Mouse (Mus musculus): ENCODE measurements at regions not wholly inside any gene's neighbourhood (a gene's known extent, or its start where the extent isn't known, plus 50 kb on each side); places are given as distances from the start of the nearest gene placed in this dataset.

GRCm38 (mm10) chr3:63638572-63638971 is 154.9 kb upstream of the Gm34302 start:
- 32% methylated on average over 2 of the region's 2 CpGs for WGBS
- H3K4me2 ChIP-seq, result no peak overlapping the region
- H3K4me3 ChIP-seq, result no peak overlapping the region
- H3K27ac ChIP-seq, result no peak overlapping the region
- no peaks in the 10 kb centered on the region for H3K4me1 ChIP-seq
- H3K9ac ChIP-seq, result no peak overlapping the region
- H3K9me3 ChIP-seq, result no peaks in the 10 kb centered on the region
- H3K36me3 ChIP-seq (replicated peaks), result no peaks in the 10 kb centered on the region
- H3K27me3 ChIP-seq (replicated peaks), result no peaks in the 10 kb centered on the region
- ATAC-seq (replicated peaks), result no peak

DNA sequence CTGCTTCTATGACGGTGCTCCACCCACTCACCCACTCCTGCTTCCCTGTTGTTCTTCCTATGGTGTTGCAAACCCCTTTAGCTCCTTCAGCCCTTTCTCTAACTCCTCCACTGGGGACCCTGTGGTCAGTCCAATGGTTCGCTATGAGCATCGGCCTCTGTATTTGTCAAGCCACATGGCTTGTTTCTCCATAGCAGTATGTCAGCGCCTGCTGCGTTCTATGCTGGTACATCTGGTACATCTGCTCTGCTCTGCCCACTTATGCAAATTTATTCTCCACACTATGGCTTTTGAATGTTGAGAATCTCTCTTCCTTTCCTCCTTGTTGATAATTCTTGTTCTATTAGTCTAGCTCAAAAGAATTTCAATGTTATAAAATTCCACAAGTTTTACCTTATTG is 154.2 kb upstream of the Gm34302 start:
- ATAC-seq (replicated peaks), result no peak
- Histone ChIP-seq H3K4me1 (no peaks in the 10 kb centered on the region), H3K4me2 (no peak overlapping the region), H3K9me3 (no peaks in the 10 kb centered on the region), H3K9ac (no peak overlapping the region), H3K27ac (no peak overlapping the region), H3K4me3 (no peak overlapping the region), H3K36me3 (replicated peaks) (no peaks in the 10 kb centered on the region), H3K27me3 (replicated peaks) (no peaks in the 10 kb centered on the region)
- WGBS, result 68% methylated on average over 5 of the region's 5 CpGs

- 77% methylated on average over 5 of the region's 5 CpGs for WGBS
- no peak overlapping the region for H3K4me3 ChIP-seq
Observed at GRCm38 (mm10) chr3:63627724-63628123, 144.0 kb upstream of the Gm34302 start.

GRCm38 (mm10) chr3:63616127-63616526 is 132.4 kb upstream of the Gm34302 start:
- Histone ChIP-seq H3K36me3 (replicated peaks) (no peaks in the 10 kb centered on the region), H3K9me3 (no peaks in the 10 kb centered on the region), H3K27ac (no peak overlapping the region), H3K4me3 (no peak overlapping the region), H3K9ac (no peak overlapping the region), H3K4me2 (no peak overlapping the region), H3K4me1 (peaks cover 13% of the 10 kb centered on the region), H3K27me3 (replicated peaks) (no peaks in the 10 kb centered on the region)
- 24% methylated on average over 5 of the region's 5 CpGs for WGBS
- ATAC-seq (replicated peaks), result peak; percentile 55; the same call in 1 of the 2 replicates

More at GRCm38 (mm10) chr3:63627724-63628123, 144.0 kb upstream of the Gm34302 start:
- no peaks in the 10 kb centered on the region for H3K9me3 ChIP-seq
- peaks cover 4% of the 10 kb centered on the region; the same call in 1 of the 2 replicates for H3K4me1 ChIP-seq
- H3K36me3 ChIP-seq (replicated peaks), result no peaks in the 10 kb centered on the region
- 0 out of 2 replicates have a peak, but pooled peaks have one; percentile 60 for ATAC-seq (replicated peaks)
- no peak overlapping the region for H3K4me2 ChIP-seq
- H3K9ac ChIP-seq, result no peak overlapping the region
- no peak overlapping the region for H3K27ac ChIP-seq
- H3K27me3 ChIP-seq (replicated peaks), result no peaks in the 10 kb centered on the region

DNA sequence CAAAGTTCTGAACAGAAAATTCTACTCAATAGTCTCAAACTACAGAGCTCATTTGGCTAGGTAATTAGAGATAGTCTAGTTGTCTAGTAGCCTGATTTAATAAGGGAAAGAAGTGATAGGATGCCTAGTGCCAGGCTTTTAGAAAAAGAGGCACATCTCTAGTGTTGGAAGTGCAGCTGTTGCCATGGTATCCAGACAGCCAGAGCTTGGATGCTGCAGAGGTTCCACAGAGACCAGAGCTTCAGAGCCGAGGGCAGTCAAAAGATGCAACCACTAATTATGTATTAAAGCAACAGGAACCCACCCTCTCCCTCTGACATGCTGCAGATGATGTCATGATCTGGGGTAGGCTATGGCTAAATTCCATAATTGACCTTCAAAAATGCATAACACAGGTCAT is 130.0 kb upstream of the Gm34302 start:
- Histone ChIP-seq H3K27ac (peak overlapping the region; percentile 60; the same call in 1 of the 2 replicates), H3K4me2 (no peak overlapping the region), H3K9me3 (no peaks in the 10 kb centered on the region), H3K36me3 (replicated peaks) (no peaks in the 10 kb centered on the region), H3K27me3 (replicated peaks) (no peaks in the 10 kb centered on the region), H3K4me1 (peaks cover 17% of the 10 kb centered on the region), H3K4me3 (no peak overlapping the region), H3K9ac (no peak overlapping the region)
- 6% methylated on average over 1 of the region's 1 CpGs for WGBS
- peak; percentile 90 for ATAC-seq (replicated peaks)

GRCm38 (mm10) chr3:63612767-63613363 is 129.2 kb upstream of the Gm34302 start:
- Histone ChIP-seq H3K4me1 (peaks cover 17% of the 10 kb centered on the region), H3K27me3 (replicated peaks) (no peaks in the 10 kb centered on the region), H3K9me3 (no peaks in the 10 kb centered on the region), H3K36me3 (replicated peaks) (no peaks in the 10 kb centered on the region), H3K4me2 (no peak overlapping the region), H3K27ac (no peak overlapping the region), H3K4me3 (no peak overlapping the region), H3K9ac (no peak overlapping the region)
- ATAC-seq (replicated peaks), result no peak
- WGBS, result 78% methylated on average over 3 of the region's 3 CpGs

- H3K4me2 ChIP-seq, result no peak overlapping the region
- H3K9me3 ChIP-seq, result no peaks in the 10 kb centered on the region
- H3K9ac ChIP-seq, result no peak overlapping the region
- no peaks in the 10 kb centered on the region for H3K36me3 ChIP-seq (replicated peaks)
- peaks cover 14% of the 10 kb centered on the region; the same call in 1 of the 2 replicates for H3K4me1 ChIP-seq
- no peak overlapping the region for H3K4me3 ChIP-seq
- H3K27ac ChIP-seq, result 0 out of 2 replicates have a peak overlapping the region, but pooled peaks have one; percentile 50
- H3K27me3 ChIP-seq (replicated peaks), result no peaks in the 10 kb centered on the region
- peak; percentile 62 for ATAC-seq (replicated peaks)
- WGBS, result 28% methylated on average over 5 of the region's 5 CpGs
Observed at GRCm38 (mm10) chr3:63610113-63610919, 126.6 kb upstream of the Gm34302 start.

DNA sequence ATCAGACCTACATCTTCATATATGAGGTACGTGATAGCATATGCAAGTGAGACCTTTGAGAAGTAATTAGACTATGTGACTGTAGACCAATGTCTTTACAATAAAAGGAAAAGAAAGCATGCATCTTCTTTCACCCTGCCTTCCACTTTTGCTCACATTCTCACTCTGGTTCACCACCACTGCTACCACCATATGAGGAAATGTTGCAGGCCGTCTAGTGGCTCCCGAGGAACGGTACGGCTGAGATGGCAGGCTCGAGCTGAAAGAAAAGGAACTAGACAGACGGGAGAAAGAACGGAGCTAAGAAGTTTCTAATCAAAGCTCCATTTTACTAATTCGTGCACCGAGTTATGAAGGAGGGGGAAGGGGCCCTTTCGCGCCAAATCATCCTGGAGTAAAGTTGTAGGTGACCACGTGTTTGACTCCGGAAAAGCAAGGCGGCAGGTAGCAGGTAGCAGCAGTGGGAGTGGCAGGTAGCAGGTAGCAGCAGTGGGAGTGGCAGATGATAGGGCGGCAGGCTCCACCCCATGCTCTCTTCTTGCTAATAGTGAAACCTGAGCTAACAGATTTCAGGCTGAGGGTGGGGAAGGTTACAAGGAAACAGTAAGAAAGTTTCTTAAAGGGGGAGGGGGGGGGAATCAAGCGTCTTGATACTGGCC is 125.9 kb upstream of the Gm34302 start:
- ATAC-seq (replicated peaks), result peak; percentile 13; the same call in 1 of the 2 replicates
- H3K27ac ChIP-seq, result no peak overlapping the region
- no peak overlapping the region for H3K4me3 ChIP-seq
- H3K27me3 ChIP-seq (replicated peaks), result no peaks in the 10 kb centered on the region
- no peak overlapping the region; the same call in 1 of the 2 replicates for H3K4me2 ChIP-seq
- H3K9me3 ChIP-seq, result no peaks in the 10 kb centered on the region
- peaks cover 14% of the 10 kb centered on the region; the same call in 1 of the 2 replicates for H3K4me1 ChIP-seq
- 28% methylated on average over 17 of the region's 17 CpGs for WGBS
- H3K36me3 ChIP-seq (replicated peaks), result no peaks in the 10 kb centered on the region
- H3K9ac ChIP-seq, result no peak overlapping the region

DNA sequence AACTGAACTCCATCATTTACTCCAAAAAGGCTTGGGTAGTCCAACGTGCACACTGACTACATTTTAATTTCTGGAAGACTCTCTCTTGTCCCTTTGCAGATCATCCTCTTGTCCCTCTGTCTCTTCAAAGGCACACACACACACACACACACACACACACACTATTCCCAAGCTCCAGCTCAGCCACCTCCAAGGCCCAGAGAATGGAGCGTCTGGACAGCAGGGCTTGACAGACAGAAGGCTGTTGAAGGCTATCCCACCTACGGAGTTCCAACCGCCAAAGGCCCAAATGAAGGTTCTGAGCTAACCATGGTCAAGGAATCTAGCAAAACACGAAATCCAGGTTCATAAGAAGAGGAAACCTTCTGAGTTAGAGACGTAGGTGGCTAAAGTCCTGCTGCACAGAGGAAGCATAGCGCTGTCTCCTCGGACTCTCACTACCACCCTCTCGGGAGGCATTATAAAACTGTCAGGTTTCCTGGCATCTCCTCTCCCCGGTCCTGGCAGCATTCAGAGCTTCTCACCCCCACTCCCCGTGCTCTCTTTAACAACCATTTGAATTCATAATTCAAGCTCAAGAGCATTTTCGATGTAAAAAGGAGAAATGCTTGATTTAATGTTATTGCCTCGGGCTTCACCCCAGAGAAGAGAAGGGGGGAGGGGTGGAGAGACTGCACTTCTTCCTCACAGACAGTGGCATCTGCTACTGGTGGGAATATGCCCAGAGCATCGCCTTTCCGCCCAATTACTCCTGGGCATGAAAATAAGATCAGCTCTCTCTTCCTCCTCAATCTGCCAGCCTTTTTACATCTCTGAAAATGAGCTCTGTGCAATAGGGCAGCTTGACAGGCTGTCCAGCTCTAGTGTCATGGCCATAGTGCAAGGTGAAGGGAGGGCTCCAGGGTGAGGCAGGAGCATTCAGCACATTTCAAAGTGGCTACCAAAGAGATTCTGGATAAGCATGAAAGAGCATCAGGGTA is 99.3 kb upstream of the Gm34302 start:
- 68% methylated on average over 15 of the region's 15 CpGs for WGBS
- Histone ChIP-seq H3K27ac (no peak overlapping the region), H3K4me2 (no peak overlapping the region), H3K4me1 (peaks cover 10% of the 10 kb centered on the region; the same call in 1 of the 2 replicates), H3K9ac (no peak overlapping the region), H3K9me3 (no peaks in the 10 kb centered on the region), H3K36me3 (replicated peaks) (no peaks in the 10 kb centered on the region), H3K27me3 (replicated peaks) (no peaks in the 10 kb centered on the region), H3K4me3 (no peak overlapping the region)
- peak; percentile 41; the same call in 1 of the 2 replicates for ATAC-seq (replicated peaks)

GRCm38 (mm10) chr3:63582180-63582579 is 98.5 kb upstream of the Gm34302 start:
- Histone ChIP-seq H3K9ac (no peak overlapping the region), H3K27me3 (replicated peaks) (no peaks in the 10 kb centered on the region), H3K4me2 (no peak overlapping the region), H3K4me1 (peaks cover 10% of the 10 kb centered on the region; the same call in 1 of the 2 replicates), H3K4me3 (no peak overlapping the region), H3K36me3 (replicated peaks) (no peaks in the 10 kb centered on the region), H3K27ac (no peak overlapping the region), H3K9me3 (no peaks in the 10 kb centered on the region)
- ATAC-seq (replicated peaks), result no peak
- WGBS, result 71% methylated on average over 6 of the region's 6 CpGs

- Histone ChIP-seq H3K27ac (no peak overlapping the region), H3K4me2 (no peak overlapping the region), H3K9me3 (no peaks in the 10 kb centered on the region), H3K27me3 (replicated peaks) (no peaks in the 10 kb centered on the region), H3K36me3 (replicated peaks) (no peaks in the 10 kb centered on the region), H3K4me3 (no peak overlapping the region), H3K4me1 (peaks cover 3% of the 10 kb centered on the region; the same call in 1 of the 2 replicates), H3K9ac (no peak overlapping the region)
- 48% methylated on average over 7 of the region's 7 CpGs for WGBS
- ATAC-seq (replicated peaks), result peak; percentile 84
Observed at GRCm38 (mm10) chr3:63570607-63571353, 87.1 kb upstream of the Gm34302 start.

All from midbrain, embryonic 15.5 days (tissue).